Mouse (Mus musculus): ENCODE results near the gene Dolpp1. TPM values are rescaled to one million over a fixed set of nuclear protein-coding genes. Genes with fewer than 3 reads are reported as not detected.

Gene Dolpp1
- polyA plus RNA-seq, 1 experiment from 2014 or later: 29.8 TPM

DNA sequence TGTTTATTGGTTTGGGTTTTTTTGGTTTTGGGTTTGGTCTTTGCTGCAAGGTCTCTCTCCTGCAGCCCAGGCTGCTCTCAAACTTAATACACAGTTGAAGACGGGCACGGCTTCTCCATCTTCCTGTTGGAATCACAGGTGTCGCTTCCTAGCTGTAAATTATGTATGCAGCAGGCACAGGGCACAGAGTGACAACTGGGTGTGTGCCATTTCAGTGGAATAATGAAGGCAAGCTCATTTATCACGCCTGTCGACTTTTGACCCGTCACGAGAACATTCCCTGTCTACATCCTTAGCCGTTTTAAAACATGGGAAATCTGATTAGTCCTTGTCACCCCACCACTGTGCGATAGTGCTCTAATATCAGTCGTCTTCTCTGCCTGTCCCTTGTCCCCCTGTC, 31.4 kb upstream of the Dolpp1 start:
- H3K9me3 ChIP-seq (ENCODE audit: control insufficient read depth, low read length): no peaks in the 10 kb centered on the region
- H3K9ac ChIP-seq (ENCODE audit: low read length): no peak overlapping the region
- H3K36me3 ChIP-seq (ENCODE audit: control insufficient read depth, insufficient read depth, low read length): no peaks in the 10 kb centered on the region
- TF ChIP-seq EP300 (optimal IDR thresholded peaks at IDR 0.05) (no peak), CTCF (IDR thresholded peaks at IDR 0.05; ENCODE audit: low read depth) (no peak)
- no peak for ATAC-seq (ENCODE audit: low FRiP score, low TSS enrichment)
- H3K4me3 ChIP-seq (ENCODE audit: low read depth, low read length): no peak overlapping the region
- DNase-seq (ENCODE audit: low spot score): no peak
- no peaks in the 10 kb centered on the region for H3K27me3 ChIP-seq (ENCODE audit: control insufficient read depth, insufficient read depth, low read length)
- WGBS: 48% methylated on average over 10 of the region's 10 CpGs
- H3K4me1 ChIP-seq (replicated peaks; ENCODE audit: control insufficient read depth, insufficient read depth): peaks cover 18% of the 10 kb centered on the region
- H3K4me2 ChIP-seq (replicated peaks; ENCODE audit: low read depth): no peak overlapping the region
- no peak overlapping the region for H3K27ac ChIP-seq (replicated peaks)

DNA sequence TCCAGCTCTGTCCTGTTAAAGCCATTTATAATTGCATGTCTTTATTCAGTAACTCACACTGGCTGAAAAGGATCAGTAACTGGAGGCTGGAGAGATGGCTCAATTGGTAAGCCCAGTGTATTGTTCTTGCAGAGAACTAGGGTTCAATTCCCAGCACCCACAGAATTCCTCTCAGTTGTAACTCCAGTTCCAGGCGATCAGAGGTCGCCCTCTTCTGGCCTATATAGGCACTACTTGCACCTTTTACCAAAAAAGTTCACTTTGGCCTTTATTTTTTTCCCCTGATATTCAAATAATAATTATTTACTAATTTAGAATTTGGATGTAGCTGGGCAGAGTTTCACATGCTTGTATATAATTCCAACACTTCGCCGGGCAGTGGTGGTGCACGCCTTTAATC, 29.2 kb upstream of the Dolpp1 start:
- 75% methylated on average over 5 of the region's 5 CpGs for WGBS
- ATAC-seq (ENCODE audit: low FRiP score, low TSS enrichment): no peak

DNA sequence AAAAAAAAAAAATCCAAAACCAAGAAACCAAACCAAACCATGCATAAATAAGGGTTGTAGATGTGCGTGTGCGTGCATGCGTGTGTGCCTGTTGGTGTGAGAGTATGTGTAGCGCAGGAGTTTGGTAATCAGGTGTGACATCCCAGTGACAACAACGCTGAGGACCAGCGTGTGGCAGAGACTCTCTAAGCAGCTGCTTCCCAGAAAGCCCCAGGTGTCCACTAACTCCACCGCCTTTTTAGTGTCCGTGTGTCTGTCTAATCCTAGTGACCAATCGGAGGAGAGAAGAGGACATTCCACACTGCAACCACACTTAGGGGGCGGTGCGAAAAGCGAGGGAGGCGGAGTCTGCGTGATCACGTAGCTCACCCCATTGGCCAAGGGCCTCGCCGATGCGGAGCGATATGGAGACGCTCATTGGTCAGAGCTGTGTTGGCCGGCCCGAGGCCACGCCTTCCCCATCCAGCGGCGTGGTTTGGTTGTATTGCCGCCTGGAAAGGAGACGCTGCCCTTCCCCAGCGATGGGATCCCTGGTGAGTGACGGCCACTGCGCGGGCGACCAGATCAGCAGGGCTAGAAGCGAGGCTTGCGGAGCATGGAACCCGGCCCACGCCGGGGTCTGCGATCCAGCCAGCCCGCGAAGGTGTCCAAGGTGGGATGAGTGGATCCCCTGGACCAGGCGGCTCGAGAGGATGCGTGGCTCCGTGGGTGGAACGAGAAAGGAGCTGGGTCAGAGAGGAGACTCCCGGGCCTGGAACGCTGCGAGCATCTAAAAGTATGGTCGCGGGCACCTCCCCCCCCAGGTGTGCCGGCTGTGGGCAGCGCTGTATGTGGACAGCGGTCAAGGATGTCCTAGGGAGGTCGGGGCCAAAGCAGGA, 28.0 kb upstream of the Dolpp1 start, which contains the start of gene Miga2:
Gene Miga2, plus strand, starts transcription at position 461 of the 878 bp plus-strand sequence.
- no peak for TF ChIP-seq EP300 (optimal IDR thresholded peaks at IDR 0.05)
- 0 out of 2 replicates have a peak, but pooled peaks have one; percentile 35 for TF ChIP-seq CTCF (IDR thresholded peaks at IDR 0.05; ENCODE audit: low read depth)
- Histone ChIP-seq H3K27ac (replicated peaks) (peak within 1 kb of the TSS; percentile 63; the same call in 1 of the 2 replicates), H3K27me3 (ENCODE audit: control insufficient read depth, insufficient read depth, low read length) (no peaks in the 10 kb centered on the region), H3K36me3 (ENCODE audit: control insufficient read depth, insufficient read depth, low read length) (peaks cover 4% of the 10 kb centered on the region; the same call in 1 of the 2 replicates), H3K9ac (ENCODE audit: low read length) (peak within 1 kb of the TSS; percentile 79), H3K9me3 (ENCODE audit: control insufficient read depth, low read length) (no peaks in the 10 kb centered on the region), H3K4me2 (replicated peaks; ENCODE audit: low read depth) (peak within 1 kb of the TSS; percentile 92), H3K4me3 (ENCODE audit: low read depth, low read length) (peak within 1 kb of the TSS; percentile 87), H3K4me1 (replicated peaks; ENCODE audit: control insufficient read depth, insufficient read depth) (0 out of 2 replicates have a peak, but pooled peaks cover 5% of the 10 kb centered on the region)
- under 1% methylated on average over 53 of the region's 54 CpGs for WGBS
- ATAC-seq (ENCODE audit: low FRiP score, low TSS enrichment) (peak; percentile 98), DNase-seq (ENCODE audit: low spot score) (peak; percentile 99)

More for the DNA sequence above, 29.2 kb upstream of the Dolpp1 start:
- Histone ChIP-seq H3K9ac (ENCODE audit: low read length) (no peak overlapping the region), H3K4me3 (ENCODE audit: low read depth, low read length) (no peak overlapping the region), H3K27me3 (ENCODE audit: control insufficient read depth, insufficient read depth, low read length) (no peaks in the 10 kb centered on the region), H3K36me3 (ENCODE audit: control insufficient read depth, insufficient read depth, low read length) (no peaks in the 10 kb centered on the region; the same call in 1 of the 2 replicates), H3K4me1 (replicated peaks; ENCODE audit: control insufficient read depth, insufficient read depth) (peaks cover 8% of the 10 kb centered on the region), H3K27ac (replicated peaks) (no peak overlapping the region), H3K4me2 (replicated peaks; ENCODE audit: low read depth) (no peak overlapping the region), H3K9me3 (ENCODE audit: control insufficient read depth, low read length) (no peaks in the 10 kb centered on the region)
- TF ChIP-seq EP300 (optimal IDR thresholded peaks at IDR 0.05) (no peak), CTCF (IDR thresholded peaks at IDR 0.05; ENCODE audit: low read depth) (peak; percentile 50)
- no peak for DNase-seq (ENCODE audit: low spot score)

DNA sequence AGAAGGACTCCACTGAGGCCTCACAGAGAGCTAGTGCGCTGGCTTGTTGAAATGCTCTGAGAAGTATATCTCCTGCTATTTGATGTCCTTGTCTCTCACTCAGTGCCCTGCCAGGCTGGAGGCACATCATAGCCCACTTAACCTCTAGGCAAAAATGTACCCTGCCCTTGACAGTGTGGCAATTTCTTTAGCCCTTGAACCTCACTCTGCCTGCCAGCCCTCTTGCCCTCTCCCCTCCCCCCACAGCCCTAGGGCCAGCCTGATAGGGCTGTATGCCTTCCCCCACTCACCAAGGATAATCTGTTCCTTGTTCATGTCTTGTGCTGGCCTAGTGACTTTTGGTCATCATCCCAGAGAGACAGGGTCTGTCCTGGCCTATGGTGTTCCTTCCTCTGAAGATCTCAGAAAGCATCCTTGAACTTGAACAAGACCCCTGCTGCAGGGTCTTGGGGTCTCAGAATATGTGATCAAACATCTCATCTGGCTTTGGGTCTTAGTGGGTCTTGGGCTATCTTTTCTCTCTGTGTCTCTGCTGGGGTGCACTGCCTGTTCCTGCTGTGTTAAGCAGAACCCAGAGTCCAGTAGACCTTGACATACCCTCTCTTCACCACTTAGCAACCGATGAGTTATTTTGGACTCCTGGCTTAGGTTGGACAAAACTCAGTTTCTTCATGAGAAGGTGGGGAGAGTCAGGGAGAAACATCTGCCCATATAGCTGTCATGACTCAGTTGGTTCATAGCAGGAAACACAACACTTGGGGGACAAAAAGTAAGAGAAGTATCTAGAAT, 26.6 kb upstream of the Dolpp1 start:
- Histone ChIP-seq H3K4me2 (replicated peaks; ENCODE audit: low read depth) (peak overlapping the region; percentile 92), H3K27ac (replicated peaks) (peak overlapping the region; percentile 35; the same call in 1 of the 2 replicates), H3K27me3 (ENCODE audit: control insufficient read depth, insufficient read depth, low read length) (no peaks in the 10 kb centered on the region), H3K4me3 (ENCODE audit: low read depth, low read length) (peak overlapping the region; percentile 87), H3K9me3 (ENCODE audit: control insufficient read depth, low read length) (no peaks in the 10 kb centered on the region), H3K4me1 (replicated peaks; ENCODE audit: control insufficient read depth, insufficient read depth) (0 out of 2 replicates have a peak, but pooled peaks cover 5% of the 10 kb centered on the region), H3K36me3 (ENCODE audit: control insufficient read depth, insufficient read depth, low read length) (peaks cover 7% of the 10 kb centered on the region), H3K9ac (ENCODE audit: low read length) (peak overlapping the region; percentile 79; the same call in 1 of the 2 replicates)
- WGBS: 70% methylated on average over 2 of the region's 2 CpGs
- ATAC-seq (ENCODE audit: low FRiP score, low TSS enrichment) (no peak), DNase-seq (ENCODE audit: low spot score) (no peak)
- TF ChIP-seq CTCF (IDR thresholded peaks at IDR 0.05; ENCODE audit: low read depth) (no peak), EP300 (optimal IDR thresholded peaks at IDR 0.05) (no peak)

DNA sequence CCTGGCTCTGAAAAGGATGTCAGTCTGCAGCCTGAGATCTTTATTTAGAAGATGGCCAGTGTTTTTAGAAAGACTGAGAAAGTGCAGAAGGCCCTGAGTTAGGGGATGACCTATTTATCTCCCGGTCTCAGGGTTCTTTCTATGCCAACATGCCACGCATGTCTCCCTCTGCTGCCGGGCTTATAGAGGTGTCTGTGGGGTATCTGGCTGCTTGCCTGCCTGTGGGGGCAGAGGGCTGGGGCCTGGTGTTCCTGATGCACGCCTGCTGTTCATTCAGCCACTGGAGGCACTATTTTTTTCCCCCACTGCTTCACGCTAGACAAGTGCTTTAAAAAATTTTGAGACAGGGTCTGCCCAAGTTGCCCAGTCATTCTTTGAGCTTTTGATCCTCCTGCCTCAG, 25.9 kb upstream of the Dolpp1 start:
- Histone ChIP-seq H3K4me2 (replicated peaks; ENCODE audit: low read depth) (no peak overlapping the region), H3K4me1 (replicated peaks; ENCODE audit: control insufficient read depth, insufficient read depth) (0 out of 2 replicates have a peak, but pooled peaks cover 5% of the 10 kb centered on the region), H3K4me3 (ENCODE audit: low read depth, low read length) (no peak overlapping the region), H3K27ac (replicated peaks) (no peak overlapping the region; the same call in 1 of the 2 replicates), H3K9me3 (ENCODE audit: control insufficient read depth, low read length) (no peaks in the 10 kb centered on the region), H3K36me3 (ENCODE audit: control insufficient read depth, insufficient read depth, low read length) (peaks cover 12% of the 10 kb centered on the region), H3K9ac (ENCODE audit: low read length) (no peak overlapping the region), H3K27me3 (ENCODE audit: control insufficient read depth, insufficient read depth, low read length) (no peaks in the 10 kb centered on the region)
- WGBS: 61% methylated on average over 5 of the region's 5 CpGs
- ATAC-seq (ENCODE audit: low FRiP score, low TSS enrichment): no peak
- DNase-seq (ENCODE audit: low spot score): no peak
- TF ChIP-seq CTCF (IDR thresholded peaks at IDR 0.05; ENCODE audit: low read depth): no peak
- no peak for TF ChIP-seq EP300 (optimal IDR thresholded peaks at IDR 0.05)
